Mouse (Mus musculus) MEL (cell line): ENCODE results near the gene Card9. TPM values are rescaled to one million over a fixed set of nuclear protein-coding genes. Genes with fewer than 3 reads are reported as not detected.

Experiments used
- DNase-seq: peaks from one replicate; pipeline ENCODE4 v3.0.0; 2011; ENCODE audit warnings: low read depth, low spot score
- H3K27ac ChIP-seq: 2 replicates; pipeline ENCODE4 v1.5.1; 2012; ENCODE audit warnings: low read depth, mild to moderate bottlenecking, control low read depth, low read length, moderate library complexity; ENCODE audit not compliant: control insufficient read depth
- H3K27me3 ChIP-seq, 2 experiments: fragments of 150-350 bp in 1 of 2; sonication (generic) in 1 of 2; 2 replicates each; pipeline ENCODE4 v1.6.1; 2012; ENCODE audit warnings: low read length in 2 of 2, mild to moderate bottlenecking in 2 of 2, improper control_type of control experiment in 1 of 2, moderate library complexity in 1 of 2; ENCODE audit not compliant: insufficient read depth in 2 of 2, control insufficient read depth in 1 of 2
- H3K36me3 ChIP-seq, 2 experiments: 2 replicates each; pipeline ENCODE4 v1.6.1; 2012 to 2014; ENCODE audit warnings: low read length in 2 of 2, improper control_type of control experiment in 1 of 2, inconsistent platforms in 1 of 2, mild to moderate bottlenecking in 1 of 2; ENCODE audit not compliant: insufficient read depth in 2 of 2, control insufficient read depth in 1 of 2
- H3K4me1 ChIP-seq, 2 experiments: fragments of 150-350 bp in 1 of 2; sonication (generic) in 1 of 2; 2 replicates each; pipeline ENCODE4 v1.6.1; 2012; ENCODE audit warnings: low read length in 2 of 2, improper control_type of control experiment in 1 of 2, mild to moderate bottlenecking in 1 of 2; ENCODE audit not compliant: insufficient read depth in 2 of 2, control insufficient read depth in 1 of 2
- H3K4me3 ChIP-seq, 2 experiments: fragments of 150-350 bp in 1 of 2; sonication (generic) in 1 of 2; 2 replicates each; pipeline ENCODE4 v1.5.1; 2012; ENCODE audit warnings: low read depth in 2 of 2, low read length in 2 of 2, mild to moderate bottlenecking in 2 of 2, moderate library complexity in 2 of 2, control low read depth in 1 of 2, improper control_type of control experiment in 1 of 2; ENCODE audit not compliant: control insufficient read depth in 1 of 2, insufficient read depth in 1 of 2
- H3K79me2 ChIP-seq: 2 replicates; pipeline ENCODE4 v1.6.1; 2012; ENCODE audit warnings: mild to moderate bottlenecking, low read length, moderate library complexity; ENCODE audit not compliant: control insufficient read depth, poor library complexity, insufficient read depth
- H3K9ac ChIP-seq: 2 replicates; pipeline ENCODE4 v1.6.1; 2012; ENCODE audit warnings: low read depth, mild to moderate bottlenecking, control low read depth, low read length, moderate library complexity; ENCODE audit not compliant: control insufficient read depth, poor library complexity, severe bottlenecking
- H3K9me3 ChIP-seq: fragments of 150-350 bp; sonication (generic); replicated peaks from 2 replicates; pipeline ENCODE4 v1.6.1; 2012; ENCODE audit warnings: mild to moderate bottlenecking, low read length, improper control_type of control experiment, moderate library complexity; ENCODE audit not compliant: insufficient read depth
- BHLHE40 ChIP-seq: IDR thresholded peaks from 2 replicates; pipeline ENCODE4 v1.6.1; 2012; ENCODE audit warnings: low read depth, mild to moderate bottlenecking, inconsistent platforms, low read length, improper control_type of control experiment, borderline replicate concordance
- CHD1 ChIP-seq: IDR thresholded peaks from 2 replicates; pipeline ENCODE4 v1.6.1; 2012; ENCODE audit warnings: low read depth, mild to moderate bottlenecking, inconsistent platforms, low read length, improper control_type of control experiment
- CTCF ChIP-seq, 3 experiments: IDR thresholded peaks in 2 of 3; conservative IDR thresholded peaks in 1 of 3; 2 replicates each; pipeline ENCODE4 v1.5.1; 2011 to 2012; ENCODE audit warnings: low read length in 3 of 3, low read depth in 2 of 3, mild to moderate bottlenecking in 2 of 3, improper control_type of control experiment in 1 of 3, inconsistent platforms in 1 of 3, mixed read lengths in 1 of 3, moderate library complexity in 1 of 3; ENCODE audit not compliant: control insufficient read depth in 1 of 3, insufficient read depth in 1 of 3, poor library complexity in 1 of 3, severe bottlenecking in 1 of 3
- E2F4 ChIP-seq: IDR thresholded peaks from 2 replicates; pipeline ENCODE4 v1.6.1; 2011; ENCODE audit warnings: low read depth, low read length, improper control_type of control experiment, borderline replicate concordance
- ETS1 ChIP-seq: IDR thresholded peaks from 2 replicates; pipeline ENCODE4 v1.6.1; 2012; ENCODE audit warnings: low read depth, mild to moderate bottlenecking, inconsistent platforms, low read length, improper control_type of control experiment, moderate library complexity
- GABPA ChIP-seq: IDR thresholded peaks from 2 replicates; pipeline ENCODE4 v1.6.1; 2012; ENCODE audit warnings: low read depth, mild to moderate bottlenecking, inconsistent platforms, low read length, improper control_type of control experiment, moderate library complexity
- KAT2A ChIP-seq: conservative IDR thresholded peaks from 2 replicates; pipeline ENCODE4 v1.6.1; 2012; ENCODE audit warnings: low read depth, low read length, improper control_type of control experiment, inconsistent platforms
- MAFK ChIP-seq: IDR thresholded peaks from 2 replicates; pipeline ENCODE4 v1.6.1; 2011; ENCODE audit warnings: low read depth, mild to moderate bottlenecking, low read length, improper control_type of control experiment, borderline replicate concordance
- MAX ChIP-seq: IDR thresholded peaks from 2 replicates; pipeline ENCODE4 v1.6.1; 2011; ENCODE audit warnings: low read length, improper control_type of control experiment
- MEF2A ChIP-seq: IDR thresholded peaks from 2 replicates; pipeline ENCODE4 v1.6.1; 2014; ENCODE audit warnings: low read depth, mild to moderate bottlenecking, inconsistent platforms, low read length, improper control_type of control experiment; ENCODE audit not compliant: poor library complexity, insufficient replicate concordance, severe bottlenecking; ENCODE audit errors: extremely low read depth
- MXI1 ChIP-seq: IDR thresholded peaks from 2 replicates; pipeline ENCODE4 v1.6.1; 2011; ENCODE audit warnings: mild to moderate bottlenecking, low read depth, low read length, improper control_type of control experiment
- NELFE ChIP-seq: IDR thresholded peaks from 2 replicates; pipeline ENCODE4 v1.6.1; 2011; ENCODE audit warnings: low read depth, low read length, improper control_type of control experiment
- NRF1 ChIP-seq: IDR thresholded peaks from 2 replicates; pipeline ENCODE4 v1.6.1; 2014; ENCODE audit warnings: low read depth, mild to moderate bottlenecking, inconsistent platforms, low read length, improper control_type of control experiment, moderate library complexity; ENCODE audit not compliant: poor library complexity, insufficient read depth, severe bottlenecking
- POLR2A ChIP-seq, 2 experiments: IDR thresholded peaks; 2 replicates each; pipeline ENCODE4 v1.6.1; 2011 to 2012; ENCODE audit warnings: low read length in 2 of 2, mild to moderate bottlenecking in 2 of 2, control low read depth in 1 of 2, improper control_type of control experiment in 1 of 2, low read depth in 1 of 2, moderate library complexity in 1 of 2; ENCODE audit not compliant: control insufficient read depth in 1 of 2, insufficient read depth in 1 of 2, poor library complexity in 1 of 2
- POLR2AphosphoS2 ChIP-seq: IDR thresholded peaks from 2 replicates; pipeline ENCODE4 v1.6.1; 2011; ENCODE audit warnings: low read length, improper control_type of control experiment
- RCOR1 ChIP-seq: IDR thresholded peaks from 2 replicates; pipeline ENCODE4 v1.6.1; 2012; ENCODE audit warnings: low read depth, mild to moderate bottlenecking, inconsistent platforms, low read length, improper control_type of control experiment
- UBTF ChIP-seq: IDR thresholded peaks from 2 replicates; pipeline ENCODE4 v1.6.1; 2012; ENCODE audit warnings: low read depth, mild to moderate bottlenecking, inconsistent platforms, low read length, improper control_type of control experiment, moderate library complexity, borderline replicate concordance; ENCODE audit not compliant: insufficient read depth
- USF1 ChIP-seq: IDR thresholded peaks from 2 replicates; pipeline ENCODE4 v1.6.1; 2014; ENCODE audit warnings: low read depth, mild to moderate bottlenecking, inconsistent platforms, low read length, improper control_type of control experiment, moderate library complexity
- ZC3H11A ChIP-seq: IDR thresholded peaks from 2 replicates; pipeline ENCODE4 v1.6.1; 2012; ENCODE audit warnings: low read depth, mild to moderate bottlenecking, inconsistent platforms, low read length, improper control_type of control experiment
- ZMIZ1 ChIP-seq: IDR thresholded peaks from 2 replicates; pipeline ENCODE4 v1.6.1; 2012; ENCODE audit warnings: low read depth, mild to moderate bottlenecking, inconsistent platforms, low read length, improper control_type of control experiment, moderate library complexity
- polyA plus RNA-seq, 2 experiments: library from polyadenylated mRNA; stranded (reverse) in 1 of 2; unstranded in 1 of 2; fragments of >175 nt in 1 of 2; fragments of >200 nt in 1 of 2; gene quantifications; 2 replicates each; pipeline versions ENCODE4 v1.2.1 to v1.2.4; 2012; ENCODE audit warnings: low replicate concordance in 2 of 2, low read depth in 1 of 2; ENCODE audit not compliant: insufficient read length in 2 of 2, insufficient read depth in 1 of 2, missing spikeins in 1 of 2
- total RNA-seq: library from RNA; depleted of rRNA; stranded (reverse); fragments of 300-350 nt; gene quantifications from 2 replicates; pipeline ENCODE4 v1.2.3, GENCODE M21; 2012

The Card9 gene
- total and polyA plus RNA-seq, 3 experiments: 0.35 to 0.72 TPM; not detected in 1

DNA sequence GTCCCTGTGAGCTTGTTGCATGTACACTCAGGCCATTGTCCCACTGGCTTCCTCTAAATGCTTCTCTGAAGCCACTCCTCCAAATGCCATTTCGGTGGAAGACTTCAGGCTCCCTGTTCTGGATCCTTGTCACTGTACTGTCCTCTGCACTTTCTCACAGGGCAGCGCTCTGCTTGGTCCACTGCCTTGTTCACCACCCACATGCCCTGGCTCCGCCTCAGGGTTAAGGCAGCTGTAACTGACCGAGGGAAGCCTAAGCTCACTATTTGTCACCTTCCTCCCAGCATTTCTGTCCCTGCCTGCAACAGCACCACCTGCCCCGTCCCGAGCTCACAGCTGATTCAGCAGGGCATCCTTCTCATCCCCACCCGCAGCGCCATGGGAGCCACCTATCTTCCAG lies 42.6 kb upstream of the Card9 start:
- peaks cover 1 to 15% of the 10 kb centered on the region in 2 experiments; a peak in 3 of 4 replicates for H3K4me1 ChIP-seq

DNA sequence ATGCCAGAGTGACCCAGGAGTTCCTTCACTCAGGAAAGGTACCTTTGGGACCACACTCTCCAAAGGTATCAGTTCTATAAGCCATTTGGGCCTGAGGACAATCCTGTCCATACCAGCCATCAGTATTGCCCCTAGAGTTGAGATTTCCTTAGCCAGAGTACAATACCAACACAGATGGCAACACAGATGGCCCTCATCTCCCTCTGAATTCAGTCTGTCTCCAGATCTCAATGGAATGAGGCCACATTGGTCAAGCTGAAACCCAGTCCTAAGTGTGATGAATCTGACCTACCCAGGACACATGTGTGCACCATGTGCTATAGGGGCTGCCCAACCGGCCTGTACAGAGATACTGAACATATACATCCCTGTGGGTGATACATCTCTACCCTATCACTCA lies 41.5 kb upstream of the Card9 start:
- Histone ChIP-seq H3K9ac (no peak overlapping the region), H3K4me3 (no peak overlapping the region), H3K9me3 (no peaks in the 10 kb centered on the region), H3K4me1 (peaks cover 0 to 6% of the 10 kb centered on the region in 2 experiments; a peak in 2 of 4 replicates), H3K27ac (no peak overlapping the region), H3K36me3 (peaks cover 0 to 2% of the 10 kb centered on the region in 2 experiments; a peak in 2 of 4 replicates), H3K27me3 (no peaks in the 10 kb centered on the region), H3K79me2 (peaks cover 5% of the 10 kb centered on the region)
- TF ChIP-seq BHLHE40: no peak
- no peak for TF ChIP-seq KAT2A
- no peak for TF ChIP-seq ZMIZ1
- TF ChIP-seq CTCF (IDR thresholded peaks at IDR 0.05 in 2 of 3, conservative IDR thresholded peaks at IDR 0.05 in 1 of 3; ENCODE audit: control insufficient read depth in 1 of 3, insufficient read depth in 1 of 3, low read depth in 2 of 3, low read length in 3 of 3, poor library complexity in 1 of 3, severe bottlenecking in 1 of 3): no peak
- TF ChIP-seq POLR2AphosphoS2: no peak
- no peak for TF ChIP-seq UBTF
- TF ChIP-seq MEF2A: no peak
- no peak for TF ChIP-seq E2F4
- no peak for TF ChIP-seq CHD1
- no peak for TF ChIP-seq POLR2A (IDR thresholded peaks at IDR 0.05; ENCODE audit: control insufficient read depth in 1 of 2, insufficient read depth in 1 of 2, low read depth in 1 of 2, low read length in 2 of 2, poor library complexity in 1 of 2)
- TF ChIP-seq ETS1: no peak
- TF ChIP-seq USF1: no peak
- TF ChIP-seq MAX: no peak
- TF ChIP-seq NRF1: no peak
- TF ChIP-seq NELFE: no peak
- no peak for TF ChIP-seq ZC3H11A
- TF ChIP-seq RCOR1: no peak
- TF ChIP-seq GABPA: no peak
- no peak for TF ChIP-seq MAFK
- no peak for DNase-seq

More for the DNA sequence above, 42.6 kb upstream of the Card9 start:
- H3K4me3 ChIP-seq: no peak overlapping the region
- no peaks in the 10 kb centered on the region; a peak in 2 of 4 replicates for H3K36me3 ChIP-seq
- no peaks in the 10 kb centered on the region for H3K27me3 ChIP-seq
- no peak for TF ChIP-seq MXI1
- H3K9me3 ChIP-seq: no peaks in the 10 kb centered on the region
- peaks cover 12% of the 10 kb centered on the region for H3K79me2 ChIP-seq
- no peak overlapping the region for H3K27ac ChIP-seq
- no peak overlapping the region for H3K9ac ChIP-seq
- DNase-seq: no peak
